Mouse (Mus musculus) kidney, adult 11 months (tissue): Measurements from ENCODE around the gene 3110082J24Rik.

Experiments used
- DNase-seq: peaks from one replicate; pipeline ENCODE4 v3.0.0; 2022

Gene 3110082J24Rik

DNA sequence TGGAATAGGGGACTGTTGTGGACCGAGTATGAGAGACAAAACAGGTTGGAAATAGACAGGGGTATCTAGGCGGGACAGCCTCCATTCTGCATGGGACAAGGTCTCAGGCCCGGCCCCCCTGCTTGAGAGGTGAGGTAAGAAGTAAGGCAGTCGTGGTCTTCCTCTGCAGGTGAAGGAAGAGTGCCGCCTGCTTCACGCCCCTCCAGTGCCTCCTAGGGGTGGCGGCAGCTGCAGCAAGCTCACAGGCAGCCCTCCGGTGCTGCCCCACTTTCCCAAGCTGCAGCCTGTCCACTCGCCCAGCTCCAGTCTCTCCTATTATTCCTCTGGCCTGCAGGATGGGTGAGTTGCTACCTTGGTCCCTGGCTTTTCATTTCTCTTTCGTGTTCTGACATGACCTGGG is 9.8 kb upstream of the 3110082J24Rik start:
- DNase-seq = no peak

DNA sequence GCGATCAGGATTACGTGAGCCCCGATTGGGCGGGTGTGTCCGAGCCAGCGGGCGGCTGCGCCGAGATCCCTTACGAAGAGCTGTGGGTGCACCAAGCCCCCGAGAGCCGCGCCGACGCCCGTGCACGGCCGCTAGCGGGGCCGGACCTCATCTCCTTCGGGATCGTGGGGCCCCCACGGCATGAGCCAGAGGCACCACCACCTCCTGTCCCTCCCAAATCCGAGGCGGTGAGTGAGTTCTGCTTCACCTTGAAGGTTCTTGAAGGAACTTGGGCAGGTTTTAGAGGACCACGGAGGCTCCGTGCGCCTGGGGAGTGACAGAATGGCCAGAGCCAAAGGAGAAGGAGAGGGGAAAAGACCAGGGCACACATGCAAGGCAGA is 8.9 kb upstream of the 3110082J24Rik start:
- DNase-seq = no peak

DNA sequence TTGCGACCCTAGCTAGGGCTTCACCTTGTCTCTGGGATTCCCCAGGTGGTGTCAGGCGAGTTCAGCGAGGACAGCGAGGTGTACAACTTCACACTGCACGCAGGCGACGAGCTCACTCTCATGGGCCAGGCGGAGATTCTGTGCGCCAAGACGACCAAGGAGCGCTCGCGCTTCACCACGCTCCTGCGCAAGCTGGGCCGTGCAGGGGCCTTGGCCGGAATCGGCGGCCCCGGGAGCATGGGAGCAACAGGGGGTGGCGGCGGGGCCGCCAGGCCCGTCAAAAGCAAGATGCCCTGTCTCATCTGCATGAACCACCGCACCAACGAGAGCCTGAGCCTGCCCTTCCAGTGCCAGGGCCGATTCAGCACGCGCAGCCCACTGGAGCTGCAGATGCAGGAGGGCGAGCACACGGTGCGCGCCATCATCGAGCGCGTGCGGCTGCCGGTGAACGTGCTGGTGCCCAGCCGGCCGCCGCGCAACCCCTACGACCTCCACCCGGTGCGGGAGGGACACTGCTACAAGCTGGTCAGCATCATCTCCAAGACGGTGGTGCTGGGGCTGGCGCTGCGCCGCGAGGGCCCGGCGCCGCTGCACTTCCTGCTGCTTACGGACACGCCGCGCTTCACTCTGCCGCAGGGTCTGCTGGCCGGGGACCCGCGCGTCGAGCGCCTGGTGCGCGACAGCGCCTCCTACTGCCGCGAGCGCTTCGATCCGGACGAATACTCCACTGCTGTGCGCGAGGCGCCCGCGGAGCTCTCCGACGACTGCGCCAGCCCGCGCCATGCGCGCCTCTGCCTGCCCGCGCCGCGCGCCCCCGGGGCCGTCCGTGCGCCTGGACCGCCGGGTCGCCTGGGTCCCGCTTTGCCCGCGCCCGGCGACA is 8.2 kb upstream of the 3110082J24Rik start:
- DNase-seq = no peak

DNA sequence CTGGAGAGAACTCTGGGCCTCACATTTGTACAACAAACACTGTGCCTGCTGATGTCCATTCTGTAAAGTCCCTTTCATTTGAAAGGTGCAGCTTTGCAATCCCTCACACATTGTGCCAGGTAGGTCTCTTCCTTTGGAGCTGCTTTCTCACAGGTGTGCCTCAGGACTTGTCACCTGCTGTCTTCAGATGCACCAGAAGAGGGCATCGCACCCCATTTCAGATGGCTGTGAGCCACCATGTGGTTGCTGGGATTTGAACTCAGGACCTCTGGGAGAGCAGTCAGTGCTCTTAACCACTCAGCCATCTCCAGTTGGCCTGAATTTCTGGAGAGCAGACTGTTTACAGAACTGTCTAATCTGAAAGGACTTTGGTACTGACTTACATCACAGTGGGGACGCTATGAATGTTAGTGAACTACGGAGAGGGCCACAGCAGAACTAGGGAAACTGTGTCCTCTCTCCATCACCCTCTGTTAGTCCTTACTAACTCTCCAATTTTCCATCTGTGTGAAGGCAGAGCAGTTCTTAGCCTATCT is 6.7 kb upstream of the 3110082J24Rik start:
- DNase-seq = no peak

DNA sequence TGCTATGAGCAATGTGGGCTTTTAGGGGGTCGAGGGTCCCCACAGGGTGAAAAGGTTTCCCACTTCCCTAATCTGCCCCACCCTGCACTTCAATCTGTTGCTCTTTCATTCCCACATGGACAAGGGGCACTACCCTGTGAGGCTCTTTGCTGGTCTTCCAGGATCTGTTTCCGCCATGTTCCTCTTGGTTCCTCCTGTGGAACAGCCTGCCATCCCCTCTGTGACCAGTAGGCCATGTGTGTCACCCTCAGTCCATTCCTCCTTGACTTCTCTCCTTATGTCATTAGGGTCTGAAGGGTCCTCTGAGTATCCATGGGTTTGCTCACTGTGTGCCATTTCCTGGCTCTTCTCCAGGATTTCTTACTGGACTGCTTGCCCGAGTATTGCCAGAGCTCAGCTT is 5.9 kb upstream of the 3110082J24Rik start:
- DNase-seq = no peak

DNA sequence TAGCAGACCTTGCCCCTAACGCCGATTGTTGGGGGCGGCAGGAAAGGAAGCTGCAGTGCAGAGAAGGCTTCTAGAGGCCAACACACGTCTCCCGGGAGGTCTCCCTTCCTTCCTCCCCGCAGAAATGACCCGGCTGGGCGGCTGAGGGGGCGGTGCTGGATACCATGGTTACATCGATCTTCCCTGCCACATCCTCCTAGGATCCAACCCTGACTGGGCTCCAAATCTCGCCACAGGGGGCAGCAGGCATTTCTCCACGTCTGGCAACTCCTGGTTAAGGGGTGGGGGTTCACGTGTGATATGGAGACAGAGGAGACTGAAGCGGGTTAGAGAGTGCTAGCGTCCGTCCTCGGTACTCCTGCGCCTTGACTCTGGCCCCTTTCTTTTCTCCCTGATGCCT is 5.2 kb upstream of the 3110082J24Rik start:
- no peak for DNase-seq

DNA sequence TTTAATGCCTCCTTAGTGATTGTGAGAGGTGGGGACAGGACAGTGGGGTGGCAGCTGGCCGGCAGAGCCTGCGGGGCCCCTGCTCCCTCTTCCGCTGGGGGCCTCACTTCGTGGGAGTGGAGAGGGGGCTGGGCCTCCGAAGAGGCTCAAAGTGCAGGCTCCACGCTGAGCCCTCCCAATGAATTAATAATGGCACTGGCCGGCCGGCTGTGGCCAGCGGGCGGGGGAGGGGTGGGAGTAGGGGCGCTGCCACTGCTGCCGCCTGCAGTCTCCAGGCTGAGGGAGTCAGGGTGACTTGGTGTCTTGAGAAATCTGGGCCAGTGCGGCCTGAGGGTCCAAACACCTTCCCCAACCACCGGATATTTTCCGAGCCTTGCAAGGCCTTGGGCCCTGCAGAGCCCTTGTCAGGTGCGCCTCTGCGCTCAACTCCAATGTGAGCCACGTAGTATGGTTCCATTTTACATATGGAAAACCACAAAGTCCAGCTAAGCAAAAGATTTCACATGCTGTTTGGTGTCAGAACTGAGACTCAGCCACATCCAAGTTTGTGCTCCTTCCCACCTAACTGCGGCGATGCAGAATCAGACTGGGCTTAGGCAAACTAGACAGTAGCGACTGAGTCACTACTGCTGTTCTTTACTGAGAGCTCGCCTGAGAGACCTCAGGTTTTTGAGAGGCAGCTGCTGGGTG is 4.6 kb upstream of the 3110082J24Rik start:
- no peak for DNase-seq

DNA sequence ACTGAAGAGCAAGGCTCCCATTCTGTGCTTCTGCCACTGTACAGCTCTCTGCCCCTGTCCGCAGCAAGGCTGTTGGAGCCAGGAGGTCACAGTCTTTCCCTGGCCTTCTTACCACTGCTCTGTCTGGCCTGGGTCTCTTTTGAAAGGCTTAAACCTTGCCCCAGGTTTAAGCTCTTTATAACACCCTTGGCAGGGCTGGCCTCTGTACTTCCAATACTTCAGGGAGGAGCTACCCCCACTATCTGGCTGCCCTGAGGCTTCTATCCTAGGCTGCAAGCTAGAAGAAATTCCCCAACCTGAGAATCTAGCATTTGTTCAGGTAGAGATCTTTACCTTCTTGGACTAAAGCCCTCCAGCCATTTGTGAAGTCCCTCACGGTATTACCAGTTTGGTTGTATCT is 4.0 kb upstream of the 3110082J24Rik start:
- DNase-seq = no peak

DNA sequence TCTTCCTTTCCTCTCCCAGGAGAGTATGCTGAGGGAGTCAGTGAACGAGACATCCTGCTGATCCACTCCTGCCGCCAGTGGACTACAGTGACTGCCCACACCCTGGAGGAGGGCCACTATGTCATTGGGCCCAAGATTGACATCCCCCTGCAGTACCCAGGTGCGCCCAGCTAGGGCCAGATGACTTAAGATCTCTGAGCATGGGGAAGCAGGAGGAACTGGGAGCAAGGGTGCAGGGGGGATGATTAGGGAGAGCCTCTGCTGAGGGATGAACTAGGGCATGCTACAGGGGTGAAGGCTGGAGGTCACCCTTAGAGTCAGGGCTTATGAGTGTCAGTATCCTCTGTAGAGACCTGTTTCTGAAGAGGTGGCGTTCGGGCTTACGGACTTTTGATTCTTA is 2.3 kb upstream of the 3110082J24Rik start:
- no peak for DNase-seq

DNA sequence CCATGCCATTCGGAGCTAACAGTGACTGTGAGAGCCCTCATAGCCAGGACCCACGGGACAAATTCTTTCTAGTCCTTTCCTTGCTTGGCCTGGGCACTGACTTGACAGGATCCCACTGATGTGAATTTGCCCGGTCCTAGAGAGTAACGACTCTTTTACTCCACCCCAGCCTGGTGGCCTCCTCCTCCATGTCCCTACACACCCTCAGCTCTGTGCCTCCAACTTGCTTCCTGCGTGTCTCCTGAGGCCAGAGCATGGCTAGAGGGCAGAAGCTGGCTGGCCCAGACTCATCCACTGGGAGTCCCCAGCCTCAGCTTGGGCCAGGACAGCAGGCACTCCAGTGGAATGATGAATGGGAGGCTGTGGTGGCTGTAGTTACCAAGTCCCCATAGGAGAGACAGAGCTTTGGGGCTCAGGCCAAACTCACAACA is 1.7 kb upstream of the 3110082J24Rik start:
- no peak for DNase-seq

DNA sequence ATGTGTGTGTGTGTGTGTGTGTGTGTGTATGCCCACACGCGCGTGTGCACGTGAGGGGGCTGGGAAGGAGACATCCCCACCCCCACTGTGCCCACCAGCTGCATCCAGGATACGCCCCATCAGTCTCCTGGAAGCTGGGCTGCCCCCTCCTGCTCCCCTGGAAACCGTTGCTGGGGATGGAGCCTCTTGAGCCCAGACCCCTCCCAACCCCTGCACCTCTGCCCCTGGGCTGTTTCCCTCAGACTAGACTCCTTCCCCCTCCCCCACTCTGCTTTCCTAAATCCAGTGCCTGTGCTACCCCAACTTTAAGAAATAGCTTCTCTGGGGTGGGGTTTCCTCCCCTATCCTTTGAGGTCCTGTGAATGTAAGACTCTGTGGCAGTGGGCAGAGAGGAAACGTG is 1.3 kb upstream of the 3110082J24Rik start:
- no peak for DNase-seq

DNA sequence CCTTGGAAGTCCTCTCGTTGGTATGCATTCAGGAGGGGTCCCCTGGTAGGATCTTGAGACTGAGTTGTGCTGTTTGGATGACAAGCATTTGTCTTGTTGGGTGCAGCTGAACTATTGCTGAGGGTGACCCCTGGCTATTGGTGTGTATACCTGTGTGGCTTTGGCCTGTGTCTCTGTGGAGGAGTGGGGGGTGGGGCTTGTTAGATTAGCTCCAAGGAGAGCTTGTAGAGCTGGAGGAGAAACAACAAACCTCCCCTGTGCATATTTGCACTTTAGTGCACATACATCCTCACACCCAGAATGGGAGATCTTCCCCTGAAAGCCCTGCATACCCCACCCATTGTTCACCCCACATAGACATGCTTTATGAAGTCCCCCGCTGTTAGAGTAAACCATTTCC is 870 bp upstream of the 3110082J24Rik start:
- DNase-seq = no peak

DNA sequence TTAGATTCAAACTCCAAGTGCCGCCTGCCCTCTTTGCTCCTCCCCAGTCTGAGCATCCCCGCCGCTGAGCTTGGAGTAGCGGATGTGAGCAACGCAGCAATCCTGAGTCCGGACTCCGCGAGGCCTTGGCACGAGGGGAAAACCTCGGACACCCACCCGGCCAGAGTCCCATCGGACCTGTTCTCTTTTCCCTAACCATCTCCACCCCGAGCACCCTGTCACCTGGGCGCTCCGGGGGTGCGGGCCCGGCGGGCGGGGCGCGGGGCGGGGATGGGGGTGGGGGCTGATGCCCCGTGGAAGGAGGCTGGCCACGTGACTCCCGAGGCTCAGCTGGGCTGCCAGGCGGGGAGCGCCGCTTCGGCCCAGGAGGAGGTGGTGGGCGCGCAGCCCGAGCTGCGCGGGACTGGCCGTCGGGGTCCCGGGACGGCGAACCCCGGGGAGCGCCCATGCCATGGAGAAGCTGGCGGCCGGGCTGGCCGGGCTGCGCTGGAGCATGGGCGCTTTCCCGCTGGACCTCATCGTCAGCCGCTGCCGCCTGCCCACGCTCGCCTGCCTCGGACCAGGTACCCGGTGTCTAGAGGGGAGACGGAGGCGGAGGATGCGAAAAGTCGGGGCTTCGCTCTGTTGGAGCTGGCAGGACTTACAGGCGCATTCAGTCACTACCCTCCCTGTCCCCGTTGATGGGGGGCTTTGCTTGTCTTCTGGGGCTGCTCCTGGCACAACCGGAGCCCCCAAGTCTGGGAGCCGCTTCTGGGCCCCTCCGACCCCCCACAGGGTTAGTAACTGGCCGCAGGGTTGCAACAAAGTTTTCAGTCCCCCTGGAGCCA is 832 bp downstream of the 3110082J24Rik start, which contains the start of gene Garem2:
Gene Garem2 (plus strand): TSS at position 321 of the 827 bp plus-strand sequence.
- no peak for DNase-seq

DNA sequence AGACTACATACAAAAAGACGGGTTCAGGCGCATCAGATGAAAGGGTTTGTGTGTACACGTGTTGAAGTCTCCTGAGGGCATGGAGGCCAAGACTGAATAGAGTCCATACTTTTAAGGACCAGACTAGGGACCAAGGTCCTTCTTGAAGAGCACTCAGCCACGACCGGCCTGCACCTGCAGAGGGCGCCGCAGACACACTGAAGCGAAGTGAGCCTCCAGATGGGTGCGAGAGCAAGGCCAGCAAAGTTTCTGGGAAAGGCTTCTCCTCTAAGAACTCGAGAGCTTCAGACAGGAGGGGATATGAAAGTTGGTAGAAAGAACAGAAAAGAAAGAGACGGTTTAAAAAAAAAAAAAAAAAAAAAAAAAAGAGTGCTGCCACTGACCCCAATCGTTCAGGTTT is 1.5 kb downstream of the 3110082J24Rik start:
- no peak for DNase-seq

DNA sequence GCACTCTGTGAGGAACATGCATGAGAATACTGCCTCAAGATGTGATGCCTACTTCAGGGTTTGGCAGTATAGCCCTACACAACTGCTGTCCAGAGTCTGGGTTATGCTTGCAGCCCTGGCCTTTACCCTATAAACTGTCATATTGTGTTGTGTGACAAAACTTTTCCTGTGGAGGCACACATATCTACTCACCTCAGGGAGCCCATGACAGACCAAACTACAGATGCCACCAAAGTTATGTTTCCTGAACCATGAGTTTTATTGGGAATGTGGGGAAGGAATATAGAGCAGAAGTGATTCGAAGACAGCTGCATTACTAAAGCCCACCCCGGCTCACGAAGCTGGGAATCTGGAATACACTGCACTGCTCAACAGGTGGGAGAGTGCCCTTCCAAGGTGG is 2.5 kb downstream of the 3110082J24Rik start:
- DNase-seq = no peak

DNA sequence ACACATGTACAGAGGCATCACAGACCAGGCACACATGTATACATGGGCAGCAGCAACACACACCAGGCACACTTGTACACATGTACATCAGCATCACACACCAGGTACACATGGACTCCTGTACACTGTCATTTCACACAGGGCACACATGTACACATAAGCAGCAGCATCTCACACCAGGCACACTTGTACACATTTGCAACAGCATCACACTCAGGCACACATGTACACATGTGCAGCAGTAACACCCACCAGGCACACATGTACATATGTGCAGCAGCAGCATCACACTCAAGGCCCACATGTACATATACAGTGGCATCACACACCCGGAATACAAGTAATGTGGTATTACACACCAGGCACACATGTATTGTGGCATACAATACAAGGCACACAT is 7.6 kb downstream of the 3110082J24Rik start:
- no peak for DNase-seq

DNA sequence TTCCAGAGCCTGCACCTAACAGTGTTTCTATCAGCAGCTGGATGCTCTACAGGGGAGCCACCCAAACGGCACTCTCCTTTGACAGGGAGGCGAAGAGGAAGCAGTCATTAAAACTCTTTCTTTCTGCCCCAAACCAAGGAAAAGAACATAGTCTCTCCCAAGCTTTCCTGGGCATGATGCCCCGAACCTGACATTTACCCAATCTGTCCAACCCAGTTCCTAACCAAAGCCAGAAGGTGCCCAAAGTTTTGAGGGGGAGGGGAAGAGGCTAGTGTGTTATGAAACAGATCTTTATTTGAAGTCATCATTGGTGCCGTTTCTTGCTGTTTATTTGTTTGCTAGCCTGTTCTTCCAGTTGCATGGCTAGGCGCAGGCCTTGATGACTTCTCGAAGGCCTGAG is 10.2 kb downstream of the 3110082J24Rik start:
- no peak for DNase-seq

DNA sequence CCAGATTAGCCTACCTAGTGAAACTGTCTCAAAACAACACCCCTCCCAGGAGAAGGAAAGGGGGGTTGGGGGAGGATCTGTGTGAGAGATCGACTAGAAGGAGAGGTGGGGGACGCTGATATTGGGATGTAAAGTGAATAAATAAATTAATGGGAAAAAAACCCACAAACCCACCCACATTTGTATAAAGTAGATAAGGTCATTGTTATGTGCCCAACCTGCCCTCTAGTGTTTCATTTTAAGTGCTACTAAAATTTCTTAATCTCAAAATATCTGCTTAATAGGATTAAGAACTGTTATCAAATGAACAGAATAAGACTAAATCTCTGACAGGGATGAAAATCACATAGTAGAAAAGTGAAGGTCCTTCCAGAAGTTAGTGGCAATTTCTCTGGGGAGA is 11.5 kb downstream of the 3110082J24Rik start:
- DNase-seq = no peak

DNA sequence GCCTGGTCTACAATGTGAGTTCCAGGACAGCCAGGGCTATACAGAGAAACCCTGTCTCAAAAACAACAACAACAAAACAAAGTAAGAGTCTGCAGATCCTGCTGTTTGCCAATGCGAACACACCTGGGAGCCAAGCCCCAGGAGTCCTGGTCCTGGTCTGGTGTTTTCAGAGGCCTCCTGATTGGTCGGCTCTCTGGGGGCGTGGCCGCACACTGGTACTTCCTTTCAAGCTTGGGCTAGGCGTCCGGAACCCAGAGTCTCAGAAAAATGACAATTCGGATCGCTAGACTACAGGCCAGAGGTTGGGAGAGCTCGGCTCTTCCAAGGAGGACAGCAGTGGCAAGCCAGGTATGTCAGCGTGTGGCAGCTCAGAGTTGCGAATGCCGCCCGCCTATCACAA is 13.2 kb downstream of the 3110082J24Rik start:
- no peak for DNase-seq

DNA sequence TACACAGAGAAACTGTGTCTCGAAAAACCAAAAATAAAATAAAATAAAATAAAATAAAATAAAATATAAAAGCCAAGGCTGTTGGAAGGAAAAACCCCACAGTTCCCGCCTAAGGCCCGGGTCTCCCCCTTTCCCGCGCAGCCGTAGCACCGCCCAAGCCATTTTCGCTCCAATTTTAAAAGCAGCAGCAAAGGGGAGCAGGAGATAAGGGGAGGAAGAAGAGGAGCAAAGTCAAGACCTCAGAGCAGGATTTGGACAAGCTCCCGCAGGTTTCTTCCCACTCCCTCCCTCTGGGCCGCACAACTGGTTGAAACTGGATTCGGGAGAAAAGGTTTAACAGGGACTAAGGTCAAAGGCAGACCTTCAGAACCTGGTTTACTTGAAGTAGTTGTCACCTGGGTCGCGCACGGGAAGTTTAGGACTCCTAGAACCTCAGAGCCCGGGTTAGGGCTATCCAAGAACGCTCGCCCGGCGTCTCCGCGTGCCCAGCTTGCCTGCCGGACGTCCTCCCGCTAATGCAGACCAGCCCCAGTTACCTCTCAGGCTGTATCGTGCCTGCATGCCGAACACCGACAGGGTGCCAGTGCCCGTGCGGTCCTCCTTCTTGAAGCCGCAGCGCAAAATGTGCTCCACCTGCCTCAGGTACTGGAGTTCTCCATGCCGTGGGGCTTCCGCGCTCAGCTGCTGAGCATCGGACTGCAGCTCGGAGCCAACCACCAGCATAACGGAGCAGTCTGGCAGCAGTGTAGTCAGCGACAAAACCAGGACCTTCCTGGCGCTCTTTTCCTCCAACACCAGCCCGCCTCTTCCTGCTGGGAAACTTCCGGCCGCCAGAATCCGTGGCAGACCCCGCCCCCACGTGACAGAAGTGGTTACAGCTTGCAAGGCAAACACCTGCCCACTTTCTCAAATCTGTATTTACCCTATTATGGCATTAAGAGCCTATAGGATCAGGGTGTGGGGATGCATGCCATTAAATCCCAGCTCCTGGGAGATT is 32.8 kb downstream of the 3110082J24Rik start, which contains the start of gene Tyms:
Gene Tyms (minus strand): TSS at position 793 of the 997 bp plus-strand sequence.
- DNase-seq = peak; percentile 73

DNA sequence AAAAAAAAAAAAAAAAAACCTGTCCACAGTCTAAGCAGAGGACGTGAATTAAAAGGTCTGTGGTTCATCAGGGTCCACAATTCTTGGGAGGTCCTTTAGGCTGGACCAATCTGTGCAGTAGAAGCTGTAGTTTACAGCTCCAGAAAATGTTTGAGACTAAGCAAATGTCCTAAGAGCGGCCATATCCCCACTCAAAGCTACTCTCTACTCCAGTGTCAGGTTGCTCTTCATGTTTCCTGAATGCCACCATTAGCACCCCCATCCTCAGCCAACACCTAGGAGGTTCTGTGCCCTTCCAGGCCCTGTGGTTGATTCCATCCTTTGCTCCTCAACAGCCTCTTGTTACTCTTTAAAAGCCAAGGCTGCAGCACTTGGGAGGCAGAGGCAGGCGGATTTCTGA is 33.5 kb downstream of the 3110082J24Rik start:
- DNase-seq = no peak

DNA sequence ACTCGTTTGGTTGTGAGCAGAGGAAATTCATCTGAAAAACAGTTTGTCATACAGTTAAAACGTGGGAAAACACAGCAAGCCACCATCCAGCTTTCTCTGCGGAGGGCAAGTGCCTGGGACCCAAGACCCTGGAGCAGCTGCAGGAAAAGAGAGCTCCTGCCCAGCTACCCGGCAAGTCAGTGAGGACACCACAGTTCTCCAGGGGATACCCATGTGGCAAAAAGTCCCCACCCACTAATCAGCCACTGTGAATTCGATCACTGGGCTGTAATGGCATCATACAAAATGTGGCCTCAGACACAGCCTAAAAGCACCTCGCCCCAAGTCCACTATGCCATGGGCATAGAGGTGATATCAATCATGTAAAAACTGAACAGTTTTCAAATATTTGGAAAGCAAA is 34.2 kb downstream of the 3110082J24Rik start:
- DNase-seq = no peak
